Mouse (Mus musculus): ENCODE data around the gene Ilf3.

DNA sequence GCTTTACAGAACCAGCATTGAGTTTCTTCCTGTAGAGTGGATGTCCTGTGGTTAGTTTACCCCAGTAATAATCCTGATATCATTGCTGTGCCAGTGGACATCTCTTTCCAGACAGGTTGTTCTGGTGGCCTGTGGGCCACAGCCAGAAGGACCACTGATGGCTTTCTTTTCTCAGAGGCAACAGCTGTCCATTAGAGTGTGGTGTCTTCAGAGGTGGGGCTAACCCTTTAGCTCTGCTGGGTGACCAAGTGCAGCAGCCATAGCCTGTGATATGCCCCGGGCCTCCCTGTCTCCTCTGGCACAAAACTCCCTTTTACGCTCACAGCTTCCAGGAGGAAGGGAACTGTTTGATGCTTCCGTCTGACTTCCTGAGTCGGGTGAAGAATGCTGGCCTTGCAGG, 76.9 kb downstream of the Ilf3 start:
- TF ChIP-seq CTCF (conservative IDR thresholded peaks at IDR 0.05; ENCODE audit: insufficient read depth, insufficient read length, low read depth, low read length) (no peak), POLR2A (IDR thresholded peaks at IDR 0.05; ENCODE audit: low read depth, low read length) (no peak)

All from kidney, adult 2 months (tissue).